Mouse (Mus musculus): Measurements from ENCODE around the gene Runx2. TPM values are rescaled to one million over a fixed set of nuclear protein-coding genes. Genes with fewer than 3 reads are reported as not detected.

Gene Runx2
- total RNA-seq, 1 experiment: 0.71 TPM

GRCm38 (mm10) chr17:44592737-44593090, 221.9 kb downstream of the Runx2 start:
- in situ Hi-C loops (cut with MboI; ENCODE audit: low sequenced_read_pairs in 2 of 2, unreplicated experiment in 2 of 2): no loop called here

GRCm38 (mm10) chr17:44592067-44592736, 222.4 kb downstream of the Runx2 start:
- no peaks in the 10 kb centered on the region for H3K36me3 ChIP-seq (ENCODE audit: control insufficient read depth, insufficient read depth, low read length, poor library complexity, severe bottlenecking)
- DNase-seq (ENCODE audit: low read depth, low spot score): no peak
- H3K4me1 ChIP-seq (ENCODE audit: control insufficient read depth in 2 of 2, insufficient read depth in 2 of 2, low read length in 2 of 2, poor library complexity in 1 of 2): 0 out of 4 replicates have a peak, but pooled peaks cover 0 to 2% of the 10 kb centered on the region in 2 experiments
- no peak overlapping the region for H3K27ac ChIP-seq (ENCODE audit: insufficient read depth, low read depth, low read length, poor library complexity, severe bottlenecking)
- TF ChIP-seq HCFC1 (IDR thresholded peaks at IDR 0.05; ENCODE audit: borderline replicate concordance, insufficient read depth, low read length) (no peak), CHD2 (IDR thresholded peaks at IDR 0.05; ENCODE audit: low read depth, low read length) (no peak), MAFK (IDR thresholded peaks at IDR 0.05; ENCODE audit: insufficient read depth, low read depth, low read length) (no peak), ZNF384 (IDR thresholded peaks at IDR 0.05; ENCODE audit: low read depth, low read length) (no peak)
- no peak overlapping the region for H3K9ac ChIP-seq (ENCODE audit: insufficient read depth, low read depth, low read length, poor library complexity, severe bottlenecking)
- H3K4me3 ChIP-seq (ENCODE audit: insufficient read depth in 1 of 2, low read depth in 1 of 2, low read length in 2 of 2, poor library complexity in 1 of 2, severe bottlenecking in 1 of 2): no peak overlapping the region
- in situ Hi-C loops (cut with MboI; ENCODE audit: low sequenced_read_pairs in 2 of 2, unreplicated experiment in 2 of 2): no loop called here
- no peaks in the 10 kb centered on the region for H3K9me3 ChIP-seq (ENCODE audit: control insufficient read depth, insufficient read depth, low read depth, low read length)

More at GRCm38 (mm10) chr17:44592737-44593090, 221.9 kb downstream of the Runx2 start:
- no peaks in the 10 kb centered on the region for H3K9me3 ChIP-seq (ENCODE audit: control insufficient read depth, insufficient read depth, low read depth, low read length)
- TF ChIP-seq HCFC1 (IDR thresholded peaks at IDR 0.05; ENCODE audit: borderline replicate concordance, insufficient read depth, low read length): no peak
- no peak for TF ChIP-seq ZNF384 (IDR thresholded peaks at IDR 0.05; ENCODE audit: low read depth, low read length)
- TF ChIP-seq MAFK (IDR thresholded peaks at IDR 0.05; ENCODE audit: insufficient read depth, low read depth, low read length): no peak
- TF ChIP-seq ZC3H11A (IDR thresholded peaks at IDR 0.05; ENCODE audit: borderline replicate concordance, low read depth, low read length): no peak
- no peak overlapping the region for H3K27ac ChIP-seq (ENCODE audit: insufficient read depth, low read depth, low read length, poor library complexity, severe bottlenecking)
- H3K36me3 ChIP-seq (ENCODE audit: control insufficient read depth, insufficient read depth, low read length, poor library complexity, severe bottlenecking): no peaks in the 10 kb centered on the region
- H3K4me3 ChIP-seq (ENCODE audit: insufficient read depth in 1 of 2, low read depth in 1 of 2, low read length in 2 of 2, poor library complexity in 1 of 2, severe bottlenecking in 1 of 2): no peak overlapping the region
- H3K4me1 ChIP-seq (ENCODE audit: control insufficient read depth in 2 of 2, insufficient read depth in 2 of 2, low read length in 2 of 2, poor library complexity in 1 of 2): 0 out of 4 replicates have a peak, but pooled peaks cover 0 to 2% of the 10 kb centered on the region in 2 experiments
- H3K9ac ChIP-seq (ENCODE audit: insufficient read depth, low read depth, low read length, poor library complexity, severe bottlenecking): no peak overlapping the region
- no peak for DNase-seq (ENCODE audit: low read depth, low spot score)

- Histone ChIP-seq H3K4me1 (ENCODE audit: control insufficient read depth in 2 of 2, insufficient read depth in 2 of 2, low read length in 2 of 2, poor library complexity in 1 of 2) (0 out of 4 replicates have a peak, but pooled peaks cover 0 to 2% of the 10 kb centered on the region in 2 experiments), H3K36me3 (ENCODE audit: control insufficient read depth, insufficient read depth, low read length, poor library complexity, severe bottlenecking) (no peaks in the 10 kb centered on the region), H3K4me3 (ENCODE audit: insufficient read depth in 1 of 2, low read depth in 1 of 2, low read length in 2 of 2, poor library complexity in 1 of 2, severe bottlenecking in 1 of 2) (no peak overlapping the region), H3K27ac (ENCODE audit: insufficient read depth, low read depth, low read length, poor library complexity, severe bottlenecking) (no peak overlapping the region), H3K9me3 (ENCODE audit: control insufficient read depth, insufficient read depth, low read depth, low read length) (no peaks in the 10 kb centered on the region), H3K9ac (ENCODE audit: insufficient read depth, low read depth, low read length, poor library complexity, severe bottlenecking) (no peak overlapping the region)
- in situ Hi-C loops (cut with MboI; ENCODE audit: low sequenced_read_pairs in 2 of 2, unreplicated experiment in 2 of 2): no loop called here
- DNase-seq (ENCODE audit: low read depth, low spot score): no peak
- TF ChIP-seq ZNF384 (IDR thresholded peaks at IDR 0.05; ENCODE audit: low read depth, low read length) (no peak), MAFK (IDR thresholded peaks at IDR 0.05; ENCODE audit: insufficient read depth, low read depth, low read length) (no peak), CHD2 (IDR thresholded peaks at IDR 0.05; ENCODE audit: low read depth, low read length) (no peak), ZC3H11A (IDR thresholded peaks at IDR 0.05; ENCODE audit: borderline replicate concordance, low read depth, low read length) (no peak), HCFC1 (IDR thresholded peaks at IDR 0.05; ENCODE audit: borderline replicate concordance, insufficient read depth, low read length) (no peak)
These were observed 226.1 kb downstream of the Runx2 start for GRCm38 (mm10) chr17:44588470-44588869.

GRCm38 (mm10) chr17:44588020-44588419, 226.6 kb downstream of the Runx2 start:
- H3K9me3 ChIP-seq (ENCODE audit: control insufficient read depth, insufficient read depth, low read depth, low read length): no peaks in the 10 kb centered on the region
- no peak overlapping the region for H3K9ac ChIP-seq (ENCODE audit: insufficient read depth, low read depth, low read length, poor library complexity, severe bottlenecking)
- in situ Hi-C loops (cut with MboI; ENCODE audit: low sequenced_read_pairs in 2 of 2, unreplicated experiment in 2 of 2): no loop called here
- TF ChIP-seq MAFK (IDR thresholded peaks at IDR 0.05; ENCODE audit: insufficient read depth, low read depth, low read length): no peak
- TF ChIP-seq ZC3H11A (IDR thresholded peaks at IDR 0.05; ENCODE audit: borderline replicate concordance, low read depth, low read length): no peak
- no peak for TF ChIP-seq CHD2 (IDR thresholded peaks at IDR 0.05; ENCODE audit: low read depth, low read length)
- TF ChIP-seq HCFC1 (IDR thresholded peaks at IDR 0.05; ENCODE audit: borderline replicate concordance, insufficient read depth, low read length): no peak
- no peak for TF ChIP-seq ZNF384 (IDR thresholded peaks at IDR 0.05; ENCODE audit: low read depth, low read length)
- no peak overlapping the region for H3K27ac ChIP-seq (ENCODE audit: insufficient read depth, low read depth, low read length, poor library complexity, severe bottlenecking)
- H3K4me1 ChIP-seq (ENCODE audit: control insufficient read depth in 2 of 2, insufficient read depth in 2 of 2, low read length in 2 of 2, poor library complexity in 1 of 2): 0 out of 4 replicates have a peak, but pooled peaks cover 0 to 2% of the 10 kb centered on the region in 2 experiments
- DNase-seq (ENCODE audit: low read depth, low spot score): peak; percentile 9
- H3K36me3 ChIP-seq (ENCODE audit: control insufficient read depth, insufficient read depth, low read length, poor library complexity, severe bottlenecking): no peaks in the 10 kb centered on the region
- H3K4me3 ChIP-seq (ENCODE audit: insufficient read depth in 1 of 2, low read depth in 1 of 2, low read length in 2 of 2, poor library complexity in 1 of 2, severe bottlenecking in 1 of 2): no peak overlapping the region

Data from ES-E14 (cell line).